Mouse (Mus musculus) megakaryocyte, embryonic 14.5 days (primary cell): ENCODE measurements around the gene Mef2c.

Experiments
- FLI1 ChIP-seq: IDR thresholded peaks from 2 replicates; pipeline ENCODE4 v1.6.1; 2012; ENCODE audit warnings: low read length, inconsistent platforms, mixed read lengths
- GATA1 ChIP-seq: IDR thresholded peaks from 3 replicates; pipeline ENCODE4 v1.6.1; 2012; ENCODE audit warnings: mixed read lengths, low read length, inconsistent platforms, borderline replicate concordance

GRCm38 (mm10) chr13:83650807-83651206, 147.0 kb downstream of the Mef2c start:
- TF ChIP-seq GATA1 (no peak), FLI1 (no peak)
